Mouse (Mus musculus) megakaryocyte, embryonic 14.5 days (primary cell): ENCODE measurements at regions not wholly inside any gene's neighbourhood (a gene's known extent, or its start where the extent isn't known, plus 50 kb on each side); places are given as distances from the start of the nearest gene placed in this dataset.

Experiments used
- FLI1 ChIP-seq: IDR thresholded peaks from 2 replicates; pipeline ENCODE4 v1.6.1; 2012; ENCODE audit warnings: low read length, inconsistent platforms, mixed read lengths
- GATA1 ChIP-seq: IDR thresholded peaks from 3 replicates; pipeline ENCODE4 v1.6.1; 2012; ENCODE audit warnings: mixed read lengths, low read length, inconsistent platforms, borderline replicate concordance

- TF ChIP-seq GATA1 (no peak), FLI1 (no peak)
Observed at GRCm38 (mm10) chr10:105019774-105020470, 554.3 kb downstream of the Tmtc2 start.
